Mouse (Mus musculus): Measurements from ENCODE around the gene Smad9.

- no peak for TF ChIP-seq POLR2A (IDR thresholded peaks at IDR 0.05; ENCODE audit: borderline replicate concordance, extremely low read depth, insufficient read depth, insufficient read length, poor library complexity, severe bottlenecking)
- TF ChIP-seq CTCF (IDR thresholded peaks at IDR 0.05; ENCODE audit: borderline replicate concordance, extremely low read depth, insufficient read depth, insufficient read length): no peak
These were observed 23.7 kb upstream of the Smad9 start for GRCm38 (mm10) chr3:54731626-54732150.
